Mouse (Mus musculus): Measurements from ENCODE around the gene Unc13b.
"Not testable (repeated sequence)": the region's sequence is repeated elsewhere in the genome, so short reads cannot be mapped to it uniquely, and the experiment has no call there.

Gene Unc13b

GRCm38 (mm10) chr4:43091183-43091582 lies 32.4 kb downstream of the Unc13b start:
- no peak for DNase-seq (ENCODE audit: low read depth, low spot score)

GRCm38 (mm10) chr4:43113491-43113890 lies 54.7 kb downstream of the Unc13b start:
- DNase-seq (ENCODE audit: low read depth, low spot score): no peak

DNA sequence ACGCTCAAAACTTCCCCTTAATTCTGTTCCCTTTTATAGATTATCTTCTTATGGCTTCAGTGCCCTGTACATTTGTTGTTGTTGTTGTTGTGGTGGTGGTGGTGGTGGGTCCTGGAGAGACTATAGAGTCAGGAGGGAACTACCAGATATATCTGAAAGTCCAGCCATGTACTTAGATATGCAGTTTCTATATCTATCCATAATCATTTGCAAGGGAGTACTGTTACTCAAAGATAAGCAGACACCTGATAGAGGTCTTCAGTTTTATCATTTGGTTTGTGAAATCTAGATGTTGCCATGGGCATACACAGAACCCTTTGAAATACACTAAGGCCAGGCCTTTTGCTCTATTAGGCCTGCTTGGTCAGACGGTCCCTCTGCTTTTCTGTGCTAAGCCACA lies 55.8 kb downstream of the Unc13b start:
- DNase-seq (ENCODE audit: low read depth, low spot score): no peak

DNA sequence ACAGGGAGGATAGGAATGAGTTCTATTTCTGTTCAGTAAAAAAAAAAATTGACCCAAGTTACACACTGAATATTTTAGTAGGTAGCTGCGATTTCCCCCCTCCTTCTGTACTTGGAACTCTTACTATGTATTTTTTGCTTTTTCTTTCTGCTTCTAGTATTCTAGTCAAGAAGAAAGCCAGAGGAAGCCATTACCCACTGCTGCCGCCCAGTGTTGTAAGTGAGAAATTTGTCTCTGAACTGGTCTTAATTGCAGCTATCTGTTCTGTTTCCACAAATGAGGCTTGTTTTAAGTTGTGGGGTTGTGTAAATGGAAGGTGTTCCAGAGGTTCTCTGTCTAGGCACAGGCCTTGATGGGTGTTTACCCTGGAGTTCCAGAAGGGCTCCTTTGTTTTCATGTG lies 56.2 kb downstream of the Unc13b start:
- peak; percentile 49 for DNase-seq (ENCODE audit: low read depth, low spot score)

GRCm38 (mm10) chr4:43116249-43116648 lies 57.5 kb downstream of the Unc13b start:
- DNase-seq (ENCODE audit: low read depth, low spot score): no peak

- DNase-seq (ENCODE audit: low read depth, low spot score): no peak
These were observed 71.0 kb downstream of the Unc13b start for GRCm38 (mm10) chr4:43129750-43130149.

- no peak for DNase-seq (ENCODE audit: low read depth, low spot score)
These were observed 83.9 kb downstream of the Unc13b start for GRCm38 (mm10) chr4:43142610-43143009.

DNA sequence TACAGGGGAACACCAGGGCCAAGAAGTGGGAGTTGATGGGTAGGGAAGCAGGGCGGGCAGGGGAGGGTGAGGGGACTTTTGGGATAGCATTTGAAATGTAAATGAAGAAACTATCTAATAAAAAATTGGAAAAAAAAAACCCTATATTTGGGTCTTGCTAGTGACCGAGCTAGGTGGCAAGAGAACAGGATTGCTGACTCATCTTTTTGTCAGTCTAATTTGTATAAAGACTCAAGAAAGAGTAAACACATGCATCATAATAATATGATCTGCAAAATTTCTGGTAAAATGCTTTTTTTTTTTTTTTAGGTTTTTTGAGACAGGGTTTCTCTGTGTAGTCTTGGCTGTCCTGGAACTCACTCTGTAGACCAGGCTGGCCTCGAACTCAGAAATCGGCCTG lies 93.7 kb downstream of the Unc13b start:
- DNase-seq (ENCODE audit: low read depth, low spot score): not testable (repeated sequence)

GRCm38 (mm10) chr4:43160045-43160444 lies 101.3 kb downstream of the Unc13b start:
- DNase-seq (ENCODE audit: low read depth, low spot score): no peak

DNA sequence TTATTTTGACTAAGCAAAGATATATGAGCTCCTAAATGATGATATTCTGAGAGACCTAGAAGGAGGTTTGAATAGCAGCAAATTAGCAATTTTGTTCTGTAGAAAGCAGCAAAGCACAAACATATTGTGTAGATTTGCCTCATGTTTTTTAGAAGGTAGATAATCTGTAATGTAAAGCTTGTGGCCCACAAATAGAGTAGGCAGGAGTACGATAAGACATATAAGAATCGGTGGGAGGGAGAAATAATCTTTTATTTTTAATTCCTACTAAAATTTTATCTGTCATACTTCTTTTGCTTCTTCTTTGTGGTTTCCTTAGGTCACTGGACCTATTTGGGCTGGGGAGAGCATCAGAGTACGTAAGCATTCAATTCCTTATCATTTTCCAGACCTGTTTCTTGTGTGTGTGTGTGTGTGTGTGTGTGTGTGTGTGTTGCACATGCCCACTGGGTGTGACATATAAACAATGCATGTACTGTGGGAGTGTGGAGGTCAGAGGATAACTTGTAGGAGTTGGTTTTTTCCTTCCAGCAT lies 102.4 kb downstream of the Unc13b start:
- DNase-seq (ENCODE audit: low read depth, low spot score): no peak

- no peak for DNase-seq (ENCODE audit: low read depth, low spot score)
These were observed 104.5 kb downstream of the Unc13b start for GRCm38 (mm10) chr4:43163205-43163604.

- no peak for DNase-seq (ENCODE audit: low read depth, low spot score)
These were observed 106.8 kb downstream of the Unc13b start for GRCm38 (mm10) chr4:43165403-43166005.

- DNase-seq (ENCODE audit: low read depth, low spot score): no peak
These were observed 111.3 kb downstream of the Unc13b start for GRCm38 (mm10) chr4:43170028-43170427.

GRCm38 (mm10) chr4:43177126-43177525 lies 118.4 kb downstream of the Unc13b start:
- DNase-seq (ENCODE audit: low read depth, low spot score): no peak

DNA sequence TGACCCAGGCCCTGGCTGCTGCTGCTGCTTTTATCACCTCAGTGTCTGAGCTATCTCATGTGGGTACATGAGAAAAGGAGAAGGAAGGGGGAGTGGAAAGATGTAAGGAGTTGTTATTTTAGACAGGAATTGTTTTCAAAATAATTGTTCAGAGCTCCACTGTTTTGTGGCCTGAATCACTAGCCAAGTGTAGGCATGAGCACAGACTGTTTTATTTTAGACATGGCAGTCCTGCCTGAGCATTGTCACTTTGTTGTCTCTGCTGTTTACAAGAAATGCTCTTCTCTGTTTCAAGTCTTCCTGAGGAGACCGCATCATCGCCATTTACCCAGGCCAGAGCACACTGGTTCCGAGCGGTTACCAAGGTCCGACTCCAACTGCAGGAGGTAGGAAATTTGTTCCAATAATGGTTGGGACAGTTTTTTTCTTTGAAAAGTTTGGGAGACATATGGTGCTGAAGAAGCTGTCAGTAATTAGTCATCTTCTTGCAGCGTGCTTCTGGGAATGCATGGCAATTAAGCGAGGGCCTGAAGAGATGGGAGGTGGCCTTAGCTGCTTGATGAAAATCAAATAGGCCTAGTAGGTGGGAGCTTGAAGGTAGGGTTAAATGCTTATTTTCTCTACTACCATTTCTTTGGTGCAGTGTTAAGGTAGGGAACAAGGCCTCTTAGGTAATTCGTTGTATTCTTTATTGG lies 123.9 kb downstream of the Unc13b start:
- DNase-seq (ENCODE audit: low read depth, low spot score): no peak

DNA sequence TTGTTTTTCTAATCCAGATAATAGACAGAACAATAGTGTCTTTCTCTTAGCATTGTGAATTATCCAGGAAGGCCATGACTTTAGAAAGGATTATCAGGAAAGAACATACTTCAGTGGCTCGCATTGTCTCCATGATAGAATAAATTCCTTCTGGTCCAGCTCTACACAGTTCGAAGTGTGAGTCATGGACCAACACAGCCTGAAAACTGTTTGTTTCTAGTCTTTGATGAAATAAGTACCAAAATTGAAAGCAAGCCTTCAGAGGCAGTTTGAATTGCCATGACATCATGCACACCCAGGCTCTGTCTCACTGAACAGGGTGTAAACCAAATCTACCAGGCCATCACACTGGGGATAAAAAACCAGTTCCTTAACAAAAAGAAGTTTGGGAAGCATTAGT lies 128.7 kb downstream of the Unc13b start:
- DNase-seq (ENCODE audit: low read depth, low spot score): no peak

DNA sequence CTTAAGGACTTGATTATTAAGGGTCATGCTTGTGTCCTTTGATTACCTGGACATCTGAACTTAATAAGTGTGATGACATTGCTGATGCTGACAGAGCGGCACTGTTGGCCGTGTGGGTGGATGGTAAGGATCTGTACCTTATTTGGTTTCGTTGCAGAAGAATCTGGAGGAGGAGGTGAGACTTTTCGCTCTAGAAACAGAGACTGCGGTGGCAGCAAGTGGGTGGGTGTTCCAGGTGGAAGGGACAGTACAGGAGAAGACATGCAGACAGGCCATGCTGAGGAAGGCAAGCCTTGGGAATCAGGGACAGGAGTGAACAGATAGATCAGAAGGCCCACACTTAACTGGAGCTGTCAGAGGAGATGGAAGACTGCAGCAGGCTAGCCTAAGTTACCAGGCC lies 130.6 kb downstream of the Unc13b start:
- DNase-seq (ENCODE audit: low read depth, low spot score): no peak

- no peak for DNase-seq (ENCODE audit: low read depth, low spot score)
These were observed 146.2 kb downstream of the Unc13b start for GRCm38 (mm10) chr4:43204946-43205345.

DNA sequence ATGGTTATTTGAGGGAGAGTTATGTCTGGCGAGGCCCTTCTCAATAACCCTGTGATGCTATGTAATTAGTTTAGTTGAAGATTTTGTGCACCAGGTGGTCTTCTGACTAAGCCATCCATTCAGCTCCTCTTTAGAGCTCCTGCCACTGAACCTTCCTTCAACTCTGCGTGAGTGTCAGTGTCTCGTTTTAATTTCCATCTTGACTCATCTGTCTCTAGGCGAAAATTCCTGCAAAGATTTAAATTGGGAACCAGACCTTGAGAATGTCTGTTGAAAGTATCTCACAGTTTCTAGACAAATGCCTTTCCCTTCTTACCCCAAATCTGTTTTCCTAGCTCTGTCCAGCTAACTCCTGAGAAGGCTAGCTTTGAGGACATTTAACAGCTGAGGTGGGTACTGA lies 146.8 kb downstream of the Unc13b start:
- no peak for DNase-seq (ENCODE audit: low read depth, low spot score)

- no peak for DNase-seq (ENCODE audit: low read depth, low spot score)
These were observed 148.2 kb downstream of the Unc13b start for GRCm38 (mm10) chr4:43206989-43207388.

DNA sequence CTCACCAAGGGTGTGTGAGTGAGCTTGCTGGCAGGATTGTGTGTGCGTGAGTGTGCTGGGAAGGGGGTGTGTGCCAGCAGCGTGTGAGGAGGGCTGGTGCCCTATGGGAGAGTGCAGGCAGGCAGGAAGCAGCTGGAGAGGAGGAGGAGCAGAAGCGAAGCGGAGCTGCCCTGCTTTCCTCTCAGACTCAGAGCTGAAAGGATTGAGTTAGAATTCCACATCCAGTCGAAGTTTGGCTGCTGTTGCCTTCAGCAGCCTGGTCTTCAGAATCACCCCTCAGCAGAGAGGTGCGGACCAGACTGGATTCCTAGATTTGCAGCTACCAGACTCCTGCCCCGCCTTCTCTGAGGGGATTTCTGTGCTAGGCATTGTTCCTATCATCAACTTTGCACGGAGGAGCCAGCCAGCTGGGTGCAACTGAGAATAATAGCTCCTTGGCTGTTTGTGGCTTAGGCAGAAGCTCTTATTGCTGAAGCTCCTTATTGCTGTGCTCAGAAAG lies 150.4 kb downstream of the Unc13b start:
- DNase-seq (ENCODE audit: low read depth, low spot score): no peak

GRCm38 (mm10) chr4:43209673-43210072 lies 150.9 kb downstream of the Unc13b start:
- DNase-seq (ENCODE audit: low read depth, low spot score): no peak

DNA sequence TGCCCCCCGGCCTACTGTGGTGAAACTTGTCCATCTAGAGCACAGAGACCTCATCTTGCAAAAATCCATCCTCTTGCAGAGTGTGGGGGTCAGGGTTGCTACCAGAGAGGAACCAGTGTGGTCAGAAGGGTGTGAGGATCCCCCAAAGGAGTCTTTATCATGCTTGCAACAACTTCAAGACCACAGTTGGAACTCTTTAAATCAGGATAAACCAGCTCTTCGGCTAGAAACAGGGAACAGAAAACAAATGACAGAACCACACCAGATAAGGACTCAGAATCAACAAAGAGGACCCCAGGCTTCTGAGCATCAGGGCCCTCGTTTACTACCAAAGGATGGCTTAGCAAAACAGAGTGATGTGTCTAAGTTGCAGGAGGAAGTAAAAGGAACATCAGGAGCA lies 157.7 kb downstream of the Unc13b start:
- DNase-seq (ENCODE audit: low read depth, low spot score): no peak

Data from brain, embryonic 18.5 days (tissue).